Mouse (Mus musculus) ES-E14 (cell line): ENCODE measurements around the gene Cpne6. TPM values are rescaled to one million over a fixed set of nuclear protein-coding genes. Genes with fewer than 3 reads are reported as not detected.

Experiments used
- DNase-seq: peaks from one replicate; pipeline ENCODE4 v3.0.0-alpha.2; 2013; ENCODE audit warnings: low read depth, low spot score
- H3K27ac ChIP-seq: 2 replicates; pipeline ENCODE4 v1.5.1; 2012; ENCODE audit warnings: low read depth, mild to moderate bottlenecking, low read length, moderate library complexity, mixed read lengths; ENCODE audit not compliant: poor library complexity, insufficient read depth, severe bottlenecking
- H3K36me3 ChIP-seq: 2 replicates; pipeline ENCODE4 v1.6.1; 2012; ENCODE audit warnings: mild to moderate bottlenecking, low read length, moderate library complexity, mixed read lengths; ENCODE audit not compliant: control insufficient read depth, poor library complexity, insufficient read depth, severe bottlenecking
- H3K4me1 ChIP-seq, 2 experiments: fragments of 150-350 bp in 1 of 2; sonication (generic) in 1 of 2; 2 replicates each; pipeline ENCODE4 v1.6.1; 2012; ENCODE audit warnings: low read length in 2 of 2, mild to moderate bottlenecking in 1 of 2, mixed read lengths in 1 of 2; ENCODE audit not compliant: control insufficient read depth in 2 of 2, insufficient read depth in 2 of 2, poor library complexity in 1 of 2
- H3K4me3 ChIP-seq, 2 experiments: fragments of 150-350 bp in 1 of 2; sonication (generic) in 1 of 2; 2 replicates each; pipeline ENCODE4 v1.5.1; 2012; ENCODE audit warnings: low read length in 2 of 2, low read depth in 1 of 2, mild to moderate bottlenecking in 1 of 2, mixed read lengths in 1 of 2; ENCODE audit not compliant: insufficient read depth in 1 of 2, poor library complexity in 1 of 2, severe bottlenecking in 1 of 2
- H3K9ac ChIP-seq: 2 replicates; pipeline ENCODE4 v1.6.1; 2012; ENCODE audit warnings: low read depth, mild to moderate bottlenecking, low read length, mixed read lengths; ENCODE audit not compliant: poor library complexity, insufficient read depth, severe bottlenecking
- H3K9me3 ChIP-seq: fragments of 150-350 bp; sonication (generic); 2 replicates; pipeline ENCODE4 v1.6.1; 2012; ENCODE audit warnings: low read depth, mild to moderate bottlenecking, low read length; ENCODE audit not compliant: control insufficient read depth, insufficient read depth
- CHD2 ChIP-seq: IDR thresholded peaks from 2 replicates; pipeline ENCODE4 v1.6.1; 2014; ENCODE audit warnings: mild to moderate bottlenecking, low read depth, low read length, inconsistent platforms
- HCFC1 ChIP-seq: IDR thresholded peaks from 2 replicates; pipeline ENCODE4 v1.6.1; 2012; ENCODE audit warnings: low read length, inconsistent platforms, borderline replicate concordance; ENCODE audit not compliant: insufficient read depth
- MAFK ChIP-seq: IDR thresholded peaks from 2 replicates; pipeline ENCODE4 v1.6.1; 2014; ENCODE audit warnings: mild to moderate bottlenecking, low read depth, low read length, inconsistent platforms; ENCODE audit not compliant: insufficient read depth
- ZC3H11A ChIP-seq: IDR thresholded peaks from 2 replicates; pipeline ENCODE4 v1.6.1; 2012; ENCODE audit warnings: low read depth, mild to moderate bottlenecking, inconsistent platforms, low read length, borderline replicate concordance
- ZNF384 ChIP-seq: IDR thresholded peaks from 2 replicates; pipeline ENCODE4 v1.6.1; 2012; ENCODE audit warnings: low read depth, low read length, inconsistent platforms
- in situ Hi-C, 2 experiments: fragments of 600-800 bp; cut with MboI; formaldehyde crosslinking; loops; one replicate each; pipeline ENCODE4 v1.15.1; 2025; ENCODE audit warnings: low sequenced_read_pairs in 2 of 2, inconsistent platforms in 1 of 2; ENCODE audit not compliant: unreplicated experiment in 2 of 2
- total RNA-seq: library from RNA; depleted of rRNA; stranded (reverse); fragments of 300-350 nt; gene quantifications from 2 replicates; pipeline ENCODE4 v1.2.3, GENCODE M21; 2012; rRNA removed

Cpne6 gene
- total RNA-seq, result 0.21 TPM in 1 of 2 replicates, not detected in the other

- H3K27ac ChIP-seq, result no peak within 1 kb of the TSS
- in situ Hi-C loops, result no loop called here
- H3K9ac ChIP-seq, result no peak within 1 kb of the TSS
- H3K36me3 ChIP-seq, result no peaks in the 10 kb centered on the region
- DNase-seq, result no peak
- no peaks in the 10 kb centered on the region for H3K9me3 ChIP-seq
- H3K4me1 ChIP-seq, result peaks cover 0 to 8% of the 10 kb centered on the region in 2 experiments; a peak in 1 of 4 replicates
- no peak for TF ChIP-seq ZNF384
- no peak for TF ChIP-seq HCFC1
- no peak for TF ChIP-seq ZC3H11A
- TF ChIP-seq MAFK, result no peak
- TF ChIP-seq CHD2, result no peak
- H3K4me3 ChIP-seq, result no peak within 1 kb of the TSS
Measured at GRCm38 (mm10) chr14:55510125-55510731, at the start of gene Cpne6. TSS of gene Cpne6 (plus strand) at chr14:55510445.

- TF ChIP-seq CHD2 (no peak), MAFK (no peak), HCFC1 (no peak), ZNF384 (no peak), ZC3H11A (no peak)
- H3K9ac ChIP-seq, result no peak overlapping the region
- no peaks in the 10 kb centered on the region for H3K9me3 ChIP-seq
Measured at GRCm38 (mm10) chr14:55461757-55462156, 48.5 kb upstream of the Cpne6 start.

GRCm38 (mm10) chr14:55466481-55466880 lies 43.8 kb upstream of the Cpne6 start:
- Histone ChIP-seq H3K27ac (no peak overlapping the region), H3K9me3 (no peaks in the 10 kb centered on the region), H3K36me3 (no peaks in the 10 kb centered on the region), H3K9ac (no peak overlapping the region), H3K4me1 (0 out of 4 replicates have a peak, but pooled peaks cover 1 to 2% of the 10 kb centered on the region in 2 experiments), H3K4me3 (no peak overlapping the region)
- DNase-seq, result no peak
- TF ChIP-seq ZC3H11A (no peak), HCFC1 (no peak), CHD2 (no peak), MAFK (no peak), ZNF384 (no peak)
- in situ Hi-C loops, result no loop called here

More at GRCm38 (mm10) chr14:55461757-55462156, 48.5 kb upstream of the Cpne6 start:
- no peak overlapping the region for H3K27ac ChIP-seq
- H3K4me3 ChIP-seq, result no peak overlapping the region
- peaks cover 3 to 11% of the 10 kb centered on the region in 2 experiments; a peak in 2 of 4 replicates for H3K4me1 ChIP-seq
- no peaks in the 10 kb centered on the region for H3K36me3 ChIP-seq
- no peak for DNase-seq
- in situ Hi-C loops, result no loop called here

GRCm38 (mm10) chr14:55467108-55467507 lies 43.1 kb upstream of the Cpne6 start:
- Histone ChIP-seq H3K4me3 (no peak overlapping the region), H3K27ac (no peak overlapping the region), H3K9me3 (no peaks in the 10 kb centered on the region), H3K9ac (no peak overlapping the region), H3K4me1 (peaks cover 2 to 5% of the 10 kb centered on the region in 2 experiments; a peak in 1 of 4 replicates), H3K36me3 (no peaks in the 10 kb centered on the region)
- in situ Hi-C loops, result no loop called here
- TF ChIP-seq ZNF384, result no peak
- no peak for DNase-seq

GRCm38 (mm10) chr14:55468301-55468741 lies 41.9 kb upstream of the Cpne6 start:
- Histone ChIP-seq H3K4me3 (no peak overlapping the region), H3K9me3 (no peaks in the 10 kb centered on the region), H3K27ac (no peak overlapping the region), H3K36me3 (no peaks in the 10 kb centered on the region), H3K9ac (no peak overlapping the region), H3K4me1 (peaks cover 2 to 5% of the 10 kb centered on the region in 2 experiments; a peak in 1 of 4 replicates)
- in situ Hi-C loops, result no loop called here
- TF ChIP-seq CHD2 (no peak), MAFK (no peak)
- no peak for DNase-seq
